Mouse (Mus musculus) cortical plate, adult 2 months (tissue): ENCODE measurements at regions not wholly inside any gene's neighbourhood (a gene's known extent, or its start where the extent isn't known, plus 50 kb on each side); places are given as distances from the start of the nearest gene placed in this dataset.

ENCODE experiments used
- CTCF ChIP-seq: fragments of 200-500 bp; IDR thresholded peaks from 2 replicates; pipeline ENCODE4 v1.5.1; 2011; ENCODE audit warnings: mild to moderate bottlenecking, control low read depth, low read length; ENCODE audit not compliant: insufficient read depth; ENCODE audit errors: extremely low read depth
- POLR2A ChIP-seq: fragments of 200-500 bp; IDR thresholded peaks from 2 replicates; pipeline ENCODE4 v1.6.1; 2011; ENCODE audit warnings: mild to moderate bottlenecking, low read length, control low read depth; ENCODE audit not compliant: insufficient read depth; ENCODE audit errors: extremely low read depth

DNA sequence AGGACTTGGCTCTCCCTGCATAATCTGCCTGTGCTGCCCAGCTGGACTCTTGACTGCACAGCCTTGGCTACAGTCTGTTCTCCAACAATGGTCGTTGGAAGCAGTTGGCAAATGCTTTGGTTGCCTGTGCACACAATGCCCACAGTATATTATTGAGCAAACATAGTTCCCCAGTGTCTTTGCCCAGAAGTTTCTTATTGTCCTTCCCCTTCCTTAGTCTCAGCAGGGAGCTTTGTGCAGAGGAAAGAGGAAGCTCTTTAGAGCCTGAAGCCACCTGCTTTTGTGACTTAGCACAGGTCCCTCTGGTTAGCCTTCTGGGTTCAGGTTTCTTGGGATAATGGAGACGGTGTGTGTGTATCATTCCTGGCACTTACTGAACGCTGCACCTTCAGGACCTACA, 80.9 kb upstream of the Id2 start:
- TF ChIP-seq CTCF: no peak
- no peak for TF ChIP-seq POLR2A
